Mouse (Mus musculus) heart, adult 2 months (tissue): ENCODE results near the gene Rpl29.

Experiments
- CTCF ChIP-seq: fragments of 200-600 bp; IDR thresholded peaks from 2 replicates; pipeline ENCODE4 v1.8.1; 2022; ENCODE audit warnings: antibody characterized with exemption, mild to moderate bottlenecking, moderate library complexity
- EP300 ChIP-seq: fragments of 200-500 bp; IDR thresholded peaks from 2 replicates; pipeline ENCODE4 v1.6.1; 2011; ENCODE audit warnings: low read depth, low read length, control low read depth; ENCODE audit not compliant: insufficient read depth

DNA sequence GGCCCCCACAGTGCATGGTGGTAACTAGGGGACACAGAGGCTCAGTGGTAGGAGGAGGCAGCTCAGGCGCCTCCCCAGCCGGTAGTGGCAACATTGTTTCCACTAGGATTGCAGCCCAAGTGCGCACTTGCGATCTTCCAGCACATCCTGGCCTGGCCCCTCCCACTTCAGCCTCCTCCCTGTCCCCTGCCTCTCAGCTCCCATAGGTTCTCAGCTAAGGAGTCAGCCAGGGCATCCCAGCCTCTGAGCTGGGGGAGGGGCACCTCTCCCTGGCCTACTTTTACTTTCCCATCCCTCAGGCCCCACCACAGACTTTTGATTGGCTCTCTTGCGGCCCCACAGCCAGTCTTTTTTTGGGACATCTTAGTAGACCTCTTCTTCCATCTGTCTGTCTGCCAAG, 42.6 kb downstream of the Rpl29 start:
- TF ChIP-seq EP300 (no peak), CTCF (peak; percentile 38)
